Mouse (Mus musculus) left cerebral cortex, adult 18-20 months (tissue): ENCODE results near the gene AY074887. TPM values are rescaled to one million over a fixed set of nuclear protein-coding genes. Genes with fewer than 3 reads are reported as not detected.

Source experiments
- DNase-seq, 2 experiments: peaks; one replicate each; pipeline ENCODE4 v3.0.0; 2021 to 2022; ENCODE audit warnings: low spot score in 2 of 2, mixed read lengths in 1 of 2
- total RNA-seq, 2 experiments: library from RNA; stranded (reverse); gene quantifications; 2 replicates each; pipeline ENCODE4 v1.2.3; 2021

Gene AY074887
- total RNA-seq, 2 experiments from 2014 or later, result not detected

- peak; percentile 73 to 88 for DNase-seq
Observed at GRCm38 (mm10) chr9:54917010-54917677, 33.7 kb downstream of the AY074887 start, which contains the start of gene Hykk. TSS of gene Hykk (plus strand) at chr9:54917283.

- DNase-seq, result no peak
Observed at GRCm38 (mm10) chr9:54916401-54916800, 34.4 kb downstream of the AY074887 start.

GRCm38 (mm10) chr9:54915576-54915975 is 35.2 kb downstream of the AY074887 start:
- DNase-seq, result no peak

GRCm38 (mm10) chr9:54909446-54909845 is 41.4 kb downstream of the AY074887 start:
- no peak for DNase-seq

Other genes starting within 250 kb of the AY074887 start
- 10 to 100 TPM; 58.9 to 60.0 TPM for gene Wdr61, start 216.5 kb downstream of the AY074887 start, total RNA-seq
- gene Crabp1, start 186.2 kb downstream of the AY074887 start, total RNA-seq, result 1 to 10 TPM; 1.8 to 4.8 TPM
- gene Ireb2, start 87.2 kb downstream of the AY074887 start, total RNA-seq, result 10 to 100 TPM; 48.4 to 53.5 TPM
- 1 to 10 TPM; 2.1 to 2.2 TPM for gene Hykk, start 33.7 kb downstream of the AY074887 start, total RNA-seq
- 100 to 1,000 TPM; 114 TPM for gene Psma4, start 208 bp downstream of the AY074887 start, total RNA-seq
- gene Chrna5, start 29.9 kb upstream of the AY074887 start, total RNA-seq, result 1 to 10 TPM; 3.4 to 3.9 TPM
- gene Chrna3, start 75.6 kb upstream of the AY074887 start, total RNA-seq, result under 1 TPM; 0.28 to 0.30 TPM
- under 1 TPM; 0.09 to 0.28 TPM for gene Chrnb4, start 97.8 kb upstream of the AY074887 start, total RNA-seq
- 10 to 100 TPM; 70.0 to 75.6 TPM for gene Ube2q2, start 197.9 kb upstream of the AY074887 start, total RNA-seq